ENCODE assay signal across 8 mouse cellular contexts in the genomic region with DNA sequence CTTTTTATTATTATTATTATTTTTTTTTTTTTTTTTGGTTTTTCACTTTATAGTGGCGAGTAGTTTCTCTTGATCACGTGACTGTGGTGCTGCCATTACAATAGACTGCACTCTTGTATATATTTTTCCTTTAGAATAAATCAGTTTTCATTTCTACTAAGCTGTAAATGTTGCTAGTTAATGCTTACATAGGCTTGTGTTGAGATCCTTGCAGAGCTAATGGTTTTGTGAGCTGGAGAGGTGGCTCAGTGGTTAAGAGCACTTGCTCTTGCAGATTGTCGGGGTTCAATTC. TPM values are rescaled to one million over a fixed set of nuclear protein-coding genes. Genes with fewer than 3 reads are reported as not detected.
DNase-seq lines count a peak whose midpoint lies in the region; ATAC-seq and TF ChIP-seq lines count a peak whose summit lies in the region.

No protein-coding gene starts in this region.

- no peaks in the 10 kb centered on the region for H3K27me3 ChIP-seq in heart, embryonic 13.5 days (replicated peaks)
- no peaks in the 10 kb centered on the region for H3K27me3 ChIP-seq in hindbrain, embryonic 11.5 days (ENCODE audit: control insufficient read depth, insufficient read depth, low read length)
- H3K27me3 ChIP-seq in midbrain, embryonic 11.5 days (ENCODE audit: control insufficient read depth, insufficient read depth, low read length) = no peaks in the 10 kb centered on the region
- no peaks in the 10 kb centered on the region for H3K27me3 ChIP-seq in thymus, adult 2 months (ENCODE audit: control insufficient read depth, insufficient read depth, low read length)

- no peak for ATAC-seq in heart, embryonic 13.5 days (ENCODE audit: extremely low read depth, insufficient number of reproducible peaks, low FRiP score, low TSS enrichment)
- peak; percentile 5 for ATAC-seq in activated CD4-positive, CD25-positive, alpha-beta regulatory T cell, adult 4 months
- ATAC-seq in hindbrain, embryonic 11.5 days (ENCODE audit: low FRiP score) = no peak
- ATAC-seq in midbrain, embryonic 11.5 days (ENCODE audit: low FRiP score) = no peak

- intact Hi-C loops in gastrocnemius, postnatal 14 days (cut with DNase I; ENCODE audit: low total_unique reads) = no loop called here

- DNase-seq in heart, adult 9 months (ENCODE audit: low spot score in 2 of 2) = no peak
- DNase-seq in hindbrain, embryonic 11.5 days (ENCODE audit: low spot score) = no peak
- no peak for DNase-seq in midbrain, embryonic 11.5 days (ENCODE audit: low spot score, missing footprints)
- no peak for DNase-seq in thymus, adult 2 months
- no peak for DNase-seq in gastrocnemius, postnatal 14 days
- no peak for DNase-seq in spleen, adult 12 weeks (ENCODE audit: low spot score)

- TF ChIP-seq CTCF in thymus, adult 2 months (IDR thresholded peaks at IDR 0.05; ENCODE audit: borderline replicate concordance, control insufficient read depth, extremely low read depth, insufficient read depth, low read length, poor library complexity) = no peak

- peaks cover 13% of the 10 kb centered on the region; the same call in 1 of the 2 replicates for H3K36me3 ChIP-seq in heart, embryonic 13.5 days
- no peaks in the 10 kb centered on the region for H3K36me3 ChIP-seq in hindbrain, embryonic 11.5 days (ENCODE audit: control insufficient read depth, insufficient read depth, low read length)
- H3K36me3 ChIP-seq in midbrain, embryonic 11.5 days (ENCODE audit: control insufficient read depth, insufficient read depth, low read length) = no peaks in the 10 kb centered on the region
- no peaks in the 10 kb centered on the region for H3K36me3 ChIP-seq in thymus, adult 2 months (ENCODE audit: control insufficient read depth, insufficient read depth, low read length)

- no peak for TF ChIP-seq POLR2A in thymus, adult 2 months (IDR thresholded peaks at IDR 0.05; ENCODE audit: control insufficient read depth, extremely low read depth, insufficient read depth, low read length, poor library complexity)

- 0 out of 2 replicates have a peak overlapping the region, but pooled peaks have one; percentile 86 for H3K27ac ChIP-seq in heart, embryonic 13.5 days (replicated peaks)
- no peak overlapping the region for H3K27ac ChIP-seq in hindbrain, embryonic 11.5 days (ENCODE audit: low read depth, low read length)
- no peak overlapping the region for H3K27ac ChIP-seq in midbrain, embryonic 11.5 days (ENCODE audit: low read depth, low read length)
- no peak overlapping the region for H3K27ac ChIP-seq in thymus, adult 2 months (ENCODE audit: control insufficient read depth, insufficient read depth, low read length)

- peak overlapping the region; percentile 82 for H3K4me3 ChIP-seq in heart, embryonic 13.5 days
- peak overlapping the region; percentile 42 for H3K4me3 ChIP-seq in hindbrain, embryonic 11.5 days (ENCODE audit: low read depth, low read length)
- H3K4me3 ChIP-seq in midbrain, embryonic 11.5 days (ENCODE audit: low read depth, low read length) = peak overlapping the region; percentile 65
- no peak overlapping the region for H3K4me3 ChIP-seq in thymus, adult 2 months (ENCODE audit: control insufficient read depth, insufficient read depth, low read length)

- peak overlapping the region; percentile 84 for H3K4me2 ChIP-seq in heart, embryonic 13.5 days
- peak overlapping the region; percentile 86 for H3K4me2 ChIP-seq in hindbrain, embryonic 11.5 days (replicated peaks; ENCODE audit: low read depth, low read length)
- peak overlapping the region; percentile 95 for H3K4me2 ChIP-seq in midbrain, embryonic 11.5 days

- H3K4me1 ChIP-seq in heart, embryonic 13.5 days = peaks cover 13% of the 10 kb centered on the region
- H3K4me1 ChIP-seq in hindbrain, embryonic 11.5 days (replicated peaks; ENCODE audit: control insufficient read depth, insufficient read depth, low read length) = no peaks in the 10 kb centered on the region
- H3K4me1 ChIP-seq in midbrain, embryonic 11.5 days (ENCODE audit: control insufficient read depth, insufficient read depth, low read length) = peaks cover 3% of the 10 kb centered on the region; the same call in 1 of the 2 replicates
- no peaks in the 10 kb centered on the region for H3K4me1 ChIP-seq in thymus, adult 2 months (replicated peaks; ENCODE audit: control insufficient read depth, insufficient read depth, low read length)

- WGBS in heart, embryonic 13.5 days = 77% methylated on average over 3 of the region's 3 CpGs
- 90% methylated on average over 3 of the region's 3 CpGs for WGBS in hindbrain, embryonic 11.5 days
- 84% methylated on average over 3 of the region's 3 CpGs for WGBS in midbrain, embryonic 11.5 days
- WGBS in thymus, adult 2 months = 56% methylated on average over 3 of the region's 3 CpGs

- H3K9ac ChIP-seq in heart, embryonic 13.5 days = peak overlapping the region; percentile 92
- no peak overlapping the region; the same call in 1 of the 2 replicates for H3K9ac ChIP-seq in hindbrain, embryonic 11.5 days (ENCODE audit: low read depth, low read length)
- H3K9ac ChIP-seq in midbrain, embryonic 11.5 days (ENCODE audit: low read length) = no peak overlapping the region

- no peaks in the 10 kb centered on the region for H3K9me3 ChIP-seq in heart, embryonic 13.5 days
- H3K9me3 ChIP-seq in hindbrain, embryonic 11.5 days (ENCODE audit: control insufficient read depth, low read length) = no peaks in the 10 kb centered on the region
- no peaks in the 10 kb centered on the region for H3K9me3 ChIP-seq in midbrain, embryonic 11.5 days (ENCODE audit: control insufficient read depth, low read length)

RNA-seq across cellular contexts. Expression of gene Rad50, which starts 0.5 kb away (rescaled TPM):
- 19.1 and 20.3 TPM in 2 replicates for polyA plus RNA-seq in heart, embryonic 13.5 days (2015; fragmentation: Nextera tagmentation; extraction: Ambion mirVana)
- 10 to 100 TPM; 43.2 to 44.8 TPM for polyA plus RNA-seq in activated CD4-positive, CD25-positive, alpha-beta regulatory T cell, adult 4 months (2017; shearing (Covaris generic))
- polyA plus RNA-seq in hindbrain, embryonic 11.5 days (2014; fragmentation: Nextera tagmentation; extraction: Ambion mirVana) = 19.3 and 22.3 TPM in 2 replicates
- polyA plus RNA-seq in midbrain, embryonic 11.5 days (2014; fragmentation: Nextera tagmentation; extraction: Ambion mirVana) = 20.7 and 21.7 TPM in 2 replicates
- 8.3 and 8.4 TPM in 2 replicates for polyA plus RNA-seq in thymus, adult 2 months (2012; rRNA removed)
- total RNA-seq in gastrocnemius, postnatal 14 days (2021) = 1 to 10 TPM; 5.2 to 6.7 TPM

RNA-seq across cellular contexts. Expression of gene Il5, which starts 12.9 kb away (rescaled TPM):
- polyA plus RNA-seq in heart, embryonic 13.5 days (2015; fragmentation: Nextera tagmentation; extraction: Ambion mirVana) = not detected in 2 replicates
- under 1 TPM in 1 of 2 experiments, not detected in 1; 0.21 TPM for polyA plus RNA-seq in activated CD4-positive, CD25-positive, alpha-beta regulatory T cell, adult 4 months (2017; shearing (Covaris generic))
- polyA plus RNA-seq in hindbrain, embryonic 11.5 days (2014; fragmentation: Nextera tagmentation; extraction: Ambion mirVana) = 0.10 TPM in 1 of 2 replicates, not detected in the other
- not detected in 2 replicates for polyA plus RNA-seq in midbrain, embryonic 11.5 days (2014; fragmentation: Nextera tagmentation; extraction: Ambion mirVana)
- 0.56 and 0.84 TPM in 2 replicates for polyA plus RNA-seq in thymus, adult 2 months (2012; rRNA removed)
- total RNA-seq in gastrocnemius, postnatal 14 days (2021) = not detected
